Mouse (Mus musculus) cerebellum, adult 9-10 months (tissue): ENCODE data around the gene Cacna1f.

Experiments used
- DNase-seq: peaks from one replicate; pipeline ENCODE4 v3.0.0; 2022

The Cacna1f gene

DNA sequence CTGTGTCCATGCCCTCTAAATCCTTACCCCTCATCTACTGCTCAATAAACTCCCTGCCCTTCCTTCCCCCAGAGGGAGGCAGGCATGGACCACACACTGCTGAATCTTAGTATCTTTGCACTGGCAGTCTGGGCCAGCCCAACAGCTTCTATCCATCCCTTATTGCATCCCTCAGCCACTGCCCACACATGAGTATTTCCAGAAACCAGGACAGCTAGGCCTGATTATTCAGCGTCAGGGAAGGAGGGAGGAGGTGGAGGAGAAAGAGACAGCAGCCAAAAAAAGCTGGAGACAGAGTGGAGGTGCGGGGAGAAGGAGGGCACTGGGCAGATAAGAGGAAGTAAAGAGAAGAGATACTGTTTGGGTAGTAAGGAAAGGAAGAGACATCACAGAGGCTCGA, 28.2 kb downstream of the Cacna1f start:
- no peak for DNase-seq

DNA sequence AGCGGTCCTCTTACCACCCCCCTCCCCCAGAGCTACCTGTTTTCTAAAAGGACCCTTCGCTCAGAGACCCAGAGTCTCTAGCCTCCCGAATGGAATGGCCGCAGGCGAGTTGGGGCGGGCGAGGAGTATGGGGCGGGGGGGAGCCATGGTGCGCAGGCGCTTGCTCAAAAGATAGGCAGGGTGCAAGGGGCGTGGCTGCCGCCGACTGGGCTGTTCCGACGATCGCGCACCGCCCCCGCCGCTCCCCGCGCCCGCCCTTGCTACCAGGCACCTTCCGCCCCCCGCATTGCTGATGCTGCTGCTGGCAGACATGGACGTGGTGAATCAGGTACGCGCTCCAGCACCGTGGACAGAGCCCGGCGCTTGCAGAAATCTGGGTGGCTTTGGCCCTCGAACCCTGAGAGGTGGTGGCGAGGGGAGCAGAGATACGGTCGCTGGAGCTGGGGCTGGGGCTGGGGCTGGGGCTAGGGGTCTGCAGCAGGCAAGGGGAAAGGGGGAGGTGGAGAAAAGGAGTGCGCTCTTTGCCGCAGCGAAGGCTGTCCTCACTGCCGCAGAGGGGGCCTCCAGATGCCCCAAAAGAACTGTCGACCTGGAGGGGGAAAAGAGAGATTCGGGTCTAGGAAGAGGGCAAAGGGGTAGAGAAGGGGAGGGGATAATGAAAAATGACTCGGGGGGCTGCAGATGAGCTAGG, 31.7 kb downstream of the Cacna1f start, which contains the start of gene Syp:
Syp (plus strand) TSS at position 71 of the 691 bp plus-strand sequence.
- DNase-seq: peak; percentile 94

DNA sequence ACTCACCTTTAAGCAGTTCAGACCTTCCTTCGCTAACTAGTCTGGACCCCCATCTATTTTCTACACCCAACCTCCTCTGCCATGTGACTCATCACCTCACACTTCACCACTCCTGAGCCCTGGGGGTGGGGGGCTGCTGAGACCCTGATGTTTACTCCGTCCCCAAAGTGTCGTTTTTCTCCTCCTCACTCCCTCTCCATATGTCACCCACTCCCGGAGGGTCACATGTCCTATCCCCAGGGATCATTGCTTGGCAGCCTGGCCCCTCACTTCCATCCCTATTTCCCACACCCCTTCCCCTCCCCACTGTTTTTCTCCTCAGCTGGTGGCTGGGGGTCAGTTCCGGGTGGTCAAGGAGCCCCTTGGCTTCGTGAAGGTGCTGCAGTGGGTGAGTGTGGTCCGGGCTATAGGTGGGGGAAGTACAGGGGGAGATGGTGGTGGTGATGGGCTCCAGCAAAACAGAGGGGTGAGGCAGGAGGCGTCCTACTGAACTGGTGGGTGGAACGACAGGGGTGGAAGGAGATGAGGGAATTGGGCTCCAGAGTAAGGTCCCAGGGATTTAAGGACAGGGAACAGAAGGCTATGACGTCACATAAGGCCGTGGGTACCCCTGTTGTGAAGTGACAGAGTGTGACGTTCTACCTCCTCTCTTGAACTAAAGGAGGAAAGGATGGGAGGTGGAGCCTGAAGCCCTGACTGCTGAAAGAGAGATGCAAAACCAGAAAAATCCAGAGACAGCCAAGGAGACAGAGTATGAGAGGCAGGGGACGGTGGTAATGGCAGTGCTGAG, 32.8 kb downstream of the Cacna1f start:
- DNase-seq: peak; percentile 66

DNA sequence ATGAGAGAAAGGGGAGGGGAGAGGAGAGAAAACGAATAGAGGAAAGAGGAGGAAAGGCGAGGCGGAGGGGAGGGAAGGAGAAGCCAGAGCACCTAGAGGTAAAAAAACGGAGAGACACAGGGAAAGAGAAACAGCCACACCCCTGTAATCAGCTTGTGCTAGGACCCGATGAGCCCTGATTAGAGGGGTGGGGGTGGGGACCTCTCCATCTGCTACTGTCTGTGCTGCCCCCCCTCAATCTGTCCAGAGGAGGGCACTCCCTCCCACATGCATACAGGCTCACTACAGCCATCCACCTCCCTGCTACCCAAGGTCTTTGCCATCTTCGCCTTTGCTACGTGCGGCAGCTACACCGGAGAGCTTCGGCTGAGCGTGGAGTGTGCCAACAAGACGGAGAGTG, 33.9 kb downstream of the Cacna1f start:
- DNase-seq: peak; percentile 45

- peak; percentile 88 for DNase-seq
Measured at GRCm38 (mm10) chrX:7645349-7645748, 38.5 kb downstream of the Cacna1f start.

GRCm38 (mm10) chrX:7648671-7649304, 41.9 kb downstream of the Cacna1f start:
- DNase-seq: peak; percentile 56

DNA sequence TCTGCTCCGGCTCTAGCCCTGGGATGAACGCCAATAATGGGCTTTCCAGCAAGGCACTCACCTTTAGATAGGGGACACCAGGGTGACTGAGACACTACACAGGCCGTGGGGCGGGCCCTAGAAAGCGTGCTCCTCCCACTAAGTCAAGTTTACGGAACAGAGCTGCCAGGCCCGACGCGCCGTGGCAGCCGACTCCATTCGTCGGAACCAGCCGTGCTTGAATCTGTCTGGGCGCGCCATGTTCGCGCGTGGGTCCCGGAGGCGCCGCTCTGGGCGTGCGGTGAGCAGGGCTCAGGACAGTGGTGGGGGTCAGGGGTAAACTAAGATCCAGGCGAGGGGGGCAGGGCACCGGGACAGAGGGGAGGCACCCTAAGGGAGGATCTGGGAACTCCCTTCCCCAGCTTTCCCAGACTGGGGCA, 50.3 kb downstream of the Cacna1f start, which contains the start of gene Prickle3:
Prickle3 (plus strand) TSS at position 40 of the 419 bp plus-strand sequence.
- no peak for DNase-seq

DNA sequence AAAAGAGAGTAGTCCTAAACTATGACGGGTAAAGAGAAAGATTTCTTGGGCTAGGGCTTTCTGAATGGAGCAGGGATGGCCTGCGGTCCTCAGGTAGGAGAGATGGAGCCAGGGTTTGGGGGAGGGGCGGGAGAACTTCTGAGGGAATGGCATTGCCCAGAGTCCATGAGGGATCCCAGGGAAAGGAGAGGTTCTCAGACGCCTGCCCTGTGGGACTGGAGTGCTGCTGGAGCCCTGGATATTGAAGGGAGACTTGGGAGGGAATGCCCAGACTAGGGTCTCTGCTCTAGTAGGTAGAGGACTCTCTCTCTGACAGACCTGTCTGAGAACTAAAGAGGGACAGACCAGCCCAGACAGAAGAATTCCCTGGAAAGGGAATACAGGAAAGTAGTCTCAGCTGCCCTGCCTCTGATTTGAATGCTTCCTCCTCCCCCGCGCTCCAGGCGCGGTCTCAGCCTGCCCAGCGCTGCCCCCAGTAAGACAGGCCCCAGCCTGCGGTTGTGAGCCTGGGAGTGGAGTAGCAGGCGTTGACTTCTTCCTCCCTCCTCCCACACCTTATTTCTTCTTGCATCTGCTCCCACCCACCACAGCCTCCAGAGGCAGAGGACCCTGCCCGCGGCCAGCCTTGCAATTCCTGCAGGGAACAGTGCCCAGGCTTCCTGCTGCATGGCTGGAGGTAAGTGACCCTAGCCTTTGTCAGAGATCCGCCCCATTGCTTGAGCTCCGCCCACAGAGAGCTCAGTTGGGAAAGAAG, 51.3 kb downstream of the Cacna1f start:
- DNase-seq: no peak

DNA sequence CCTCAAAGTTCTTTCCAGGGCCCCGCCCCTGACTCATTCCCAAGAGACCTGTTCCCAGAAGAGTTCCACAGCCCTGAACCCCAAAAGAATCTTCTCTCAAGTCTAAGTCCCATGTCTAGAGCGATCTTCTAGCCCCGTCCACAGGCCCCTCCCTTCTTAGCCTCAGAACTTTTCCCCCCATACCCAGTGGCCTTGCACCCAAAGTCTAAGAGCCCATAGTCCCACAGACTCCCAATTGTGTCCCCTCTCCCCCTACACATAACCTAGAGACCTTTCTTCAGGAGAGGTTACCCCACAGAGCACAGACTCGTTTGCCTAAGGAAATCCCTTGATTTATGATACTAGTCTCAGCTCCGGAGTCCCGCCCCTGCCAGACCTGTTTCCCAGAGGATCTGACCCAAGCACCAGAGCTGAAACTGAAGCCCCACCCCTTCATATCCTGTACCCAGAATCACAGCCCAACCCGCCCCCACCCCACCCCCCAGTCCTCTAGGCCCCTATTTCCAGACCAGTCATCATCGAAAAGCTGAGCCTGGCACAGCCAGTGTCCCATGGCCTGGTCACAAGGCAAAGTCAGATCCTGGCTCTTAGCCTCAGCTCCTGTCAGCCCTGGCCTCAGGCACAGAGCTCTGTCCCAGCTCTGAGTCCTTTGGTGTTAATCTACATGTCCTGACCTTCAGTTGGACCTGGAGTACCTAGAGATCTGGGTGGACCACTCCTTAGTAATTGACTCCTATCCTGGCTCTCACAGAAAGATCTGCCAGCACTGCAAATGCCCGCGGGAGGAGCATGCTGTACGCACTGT, 52.1 kb downstream of the Cacna1f start:
- DNase-seq: no peak

- no peak for DNase-seq
Measured at GRCm38 (mm10) chrX:7661086-7661485, 54.2 kb downstream of the Cacna1f start.

- DNase-seq: no peak
Measured at GRCm38 (mm10) chrX:7662936-7663335, 56.1 kb downstream of the Cacna1f start.

DNA sequence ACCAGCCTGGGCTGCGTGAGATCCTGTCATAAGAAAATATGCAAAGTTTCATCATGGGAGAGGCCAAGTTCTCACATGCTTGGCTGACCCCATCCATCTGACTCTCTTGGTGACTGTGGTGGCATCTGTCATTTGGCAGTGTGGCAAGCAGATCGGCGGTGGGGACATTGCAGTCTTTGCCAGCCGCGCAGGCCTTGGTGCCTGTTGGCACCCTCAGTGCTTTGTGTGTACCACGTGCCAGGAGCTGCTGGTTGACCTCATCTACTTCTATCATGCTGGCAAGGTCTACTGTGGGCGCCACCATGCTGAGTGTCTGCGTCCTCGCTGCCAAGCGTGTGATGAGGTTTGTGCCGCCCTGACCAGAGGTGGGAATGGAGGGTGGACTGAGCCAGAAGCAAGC, 57.9 kb downstream of the Cacna1f start:
- peak; percentile 81 for DNase-seq

DNA sequence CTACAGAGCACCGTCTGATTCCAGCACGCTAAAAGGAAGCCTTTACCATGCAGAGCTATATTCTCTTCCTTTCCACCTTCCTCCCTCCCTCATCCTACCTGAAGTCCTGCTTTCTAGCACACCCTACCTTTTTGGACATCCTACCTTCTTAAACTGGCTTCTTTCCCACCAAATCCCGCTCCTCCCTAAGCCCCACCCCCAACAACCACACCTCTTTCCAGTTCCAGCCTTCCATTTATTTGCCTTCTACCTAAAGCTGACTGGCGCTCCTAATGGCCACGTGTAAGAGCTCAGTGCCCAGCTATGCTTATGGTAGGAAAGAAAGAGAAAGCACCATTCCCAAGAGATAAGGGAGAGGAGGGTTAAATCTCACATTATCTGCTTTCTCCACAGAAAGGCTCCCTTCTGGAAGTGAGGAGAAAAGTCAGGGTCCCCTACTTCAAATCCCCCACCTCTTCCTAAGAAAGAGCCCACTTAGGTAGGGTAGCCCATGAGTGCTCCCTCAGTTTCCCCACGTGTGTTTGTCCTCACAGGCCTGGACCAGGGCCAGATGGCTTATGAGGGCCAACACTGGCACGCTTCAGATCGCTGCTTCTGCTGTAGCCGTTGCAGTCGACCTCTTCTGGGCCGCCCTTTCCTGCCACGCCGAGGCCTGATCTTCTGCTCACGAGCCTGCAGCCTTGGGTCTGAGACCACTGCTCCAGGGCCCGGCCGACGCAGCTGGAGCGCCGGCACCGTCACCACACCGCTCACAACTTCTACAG, 59.0 kb downstream of the Cacna1f start:
- no peak for DNase-seq

- DNase-seq: no peak
Measured at GRCm38 (mm10) chrX:7670390-7670881, 63.6 kb downstream of the Cacna1f start.

DNA sequence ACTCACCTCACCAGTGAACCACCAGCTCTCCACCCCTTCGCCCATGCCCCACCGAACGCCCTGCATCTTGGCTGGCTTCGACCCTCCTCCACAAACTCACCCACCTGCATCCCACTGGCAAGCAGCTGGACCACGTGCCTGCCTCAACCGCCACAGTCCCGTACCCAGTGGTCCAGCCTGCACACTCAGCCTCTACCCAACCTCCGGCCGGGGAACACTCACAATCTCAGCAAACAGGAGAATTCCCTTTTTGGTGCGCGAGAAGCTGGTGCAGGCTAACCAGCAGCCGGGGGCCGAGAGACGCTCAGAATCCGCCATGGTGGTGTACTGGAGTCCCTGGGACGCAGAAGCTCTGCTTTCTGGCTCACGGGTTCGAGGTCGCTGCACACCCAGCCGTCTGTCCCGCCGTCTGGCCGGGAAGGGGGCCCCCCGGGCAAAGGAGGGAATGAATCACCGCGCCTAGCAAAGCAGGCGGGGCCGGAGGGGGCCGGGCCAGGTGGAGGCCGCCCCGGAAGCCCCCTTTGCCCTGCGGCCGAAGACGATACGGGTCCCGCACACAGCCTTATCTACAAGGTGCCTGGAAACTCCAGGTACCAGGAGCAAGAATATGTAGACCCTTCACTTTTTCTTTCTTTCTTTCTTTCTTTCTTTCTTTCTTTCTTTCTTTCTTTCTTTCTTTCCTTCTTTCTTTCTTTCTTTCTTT, 64.2 kb downstream of the Cacna1f start, which contains the start of gene Plp2:
Plp2 (minus strand) TSS at position 470 of the 703 bp plus-strand sequence.
- DNase-seq: no peak

GRCm38 (mm10) chrX:7672739-7673138, 65.9 kb downstream of the Cacna1f start:
- DNase-seq: no peak

DNA sequence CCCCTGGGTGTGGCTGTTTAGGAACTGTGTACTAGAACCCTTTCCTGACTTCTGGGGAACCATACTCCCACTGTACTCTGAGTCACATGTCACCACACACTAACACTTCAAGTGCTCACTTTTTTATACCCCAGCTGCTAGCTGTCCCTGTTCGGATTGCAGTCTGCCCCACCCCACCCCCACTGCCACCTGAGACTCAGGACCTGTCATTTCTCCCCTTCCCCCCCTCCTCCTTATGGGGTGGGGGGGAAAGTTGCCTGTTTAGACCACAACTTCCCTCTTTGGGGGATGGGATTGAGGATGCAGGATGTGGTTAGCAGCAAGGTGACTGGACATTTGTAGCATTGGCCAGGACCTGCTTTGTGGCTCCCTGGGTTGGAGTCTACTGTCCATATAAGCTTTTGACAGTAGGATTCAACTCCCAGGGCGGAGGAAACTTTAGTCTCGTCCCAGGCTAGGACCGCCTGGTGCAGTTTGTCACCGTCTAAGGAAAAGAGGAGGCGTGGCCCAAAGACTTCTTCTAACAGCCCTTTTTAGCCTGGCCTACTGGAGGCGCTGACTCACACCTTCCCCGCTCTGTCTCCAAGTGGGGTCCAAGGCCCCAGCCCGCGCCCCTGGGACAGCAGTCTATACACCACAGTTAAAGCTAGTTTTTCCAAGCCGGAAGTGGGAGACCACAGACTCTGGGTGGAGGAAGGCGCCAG, 66.8 kb downstream of the Cacna1f start:
- DNase-seq: no peak

DNA sequence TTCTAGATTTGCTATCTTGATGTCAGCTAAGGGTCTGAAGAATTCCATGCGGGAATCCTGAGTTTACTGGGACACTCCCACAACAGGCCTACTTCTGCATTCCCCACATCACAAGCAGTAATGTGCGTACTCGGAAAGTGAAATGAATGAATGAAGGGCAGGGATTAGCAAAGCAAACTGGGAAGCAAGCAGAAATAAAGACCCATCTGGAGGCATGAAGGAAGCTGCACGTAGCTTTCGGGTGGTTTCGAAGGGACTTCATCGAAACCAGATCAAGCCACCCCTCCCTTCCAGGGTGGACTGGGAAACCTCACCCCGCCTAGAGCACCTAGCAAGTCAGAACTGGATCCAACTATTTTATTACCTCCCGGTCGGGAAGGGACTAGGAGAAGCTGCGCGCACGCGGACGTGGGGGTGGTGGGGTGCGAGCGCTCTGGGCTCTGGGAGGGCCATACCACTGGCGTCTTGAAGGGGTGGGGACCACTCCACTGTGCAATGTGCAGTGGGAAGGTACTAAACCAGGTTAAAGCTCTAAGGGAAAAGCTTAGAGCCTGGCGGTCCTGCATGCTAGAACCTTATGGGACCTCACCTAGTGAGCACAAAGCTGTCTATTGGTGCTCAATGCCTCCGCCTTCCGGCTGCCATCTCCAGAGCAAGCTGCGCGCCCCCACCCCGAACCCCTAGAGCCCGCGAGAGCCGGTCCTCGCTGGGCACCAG, 67.6 kb downstream of the Cacna1f start:
- no peak for DNase-seq

GRCm38 (mm10) chrX:7675001-7675380, 68.1 kb downstream of the Cacna1f start:
- no peak for DNase-seq
